10 mouse cellular contexts compared by ENCODE assay signal in the genomic region with DNA sequence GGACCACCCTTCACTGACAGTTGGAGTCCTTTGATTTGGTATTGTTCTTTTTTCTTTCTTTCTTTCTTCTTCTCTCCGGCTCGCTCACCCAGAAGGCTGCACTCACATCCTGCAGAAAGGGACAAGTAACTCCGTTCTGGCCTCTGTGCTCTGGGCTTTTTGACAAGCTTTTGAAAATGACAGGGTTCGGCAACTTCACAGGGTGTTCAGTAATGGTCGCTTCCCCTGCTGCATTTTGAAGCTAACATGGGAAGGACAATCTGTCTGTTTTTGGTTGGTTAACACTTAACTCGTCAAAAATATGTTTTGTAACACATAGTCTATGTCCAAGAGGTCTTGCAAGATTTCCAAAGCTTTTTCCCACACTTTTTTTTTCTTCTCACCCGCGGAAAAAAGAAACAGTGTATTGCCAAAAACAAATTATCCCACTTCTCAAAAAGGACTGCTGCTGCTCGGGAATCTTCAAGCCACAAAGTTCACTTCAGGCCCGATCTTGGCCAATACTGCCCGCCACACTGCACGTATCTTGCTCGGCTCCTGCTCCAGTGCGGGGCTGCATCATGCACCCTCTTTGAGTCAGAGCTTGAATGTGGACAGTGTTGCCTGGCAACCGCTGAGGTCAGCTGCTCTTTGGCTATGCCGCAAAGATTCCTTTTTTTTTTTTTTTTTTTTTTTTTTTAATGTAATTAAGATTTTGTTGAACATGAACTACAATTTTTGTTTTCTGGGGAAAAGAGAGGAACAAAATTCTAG.
A peak's percentile ranks its signal among the peaks of the same experiment; 100 is the strongest.
DNase-seq lines count a peak whose midpoint lies in the region; ATAC-seq lines count a peak whose summit lies in the region.
"Had no signal": no experiment of that assay in that cellular context is flagged by ENCODE, and none has a peak within 500 bp of the region (broad histone marks: within the 10 kb centered on the region; RNA-seq: fewer than 3 reads in every experiment).

No protein-coding gene starts in this region.

- WGBS in forebrain, embryonic 15.5 days, result 40% methylated on average over 16 of the region's 16 CpGs

- no peak overlapping the region for H3K9ac ChIP-seq in forebrain, embryonic 15.5 days (replicated peaks)
- H3K9ac ChIP-seq: limb, embryonic 15.5 days; stomach, embryonic 15.5 days had no signal

- DNase-seq in kidney, postnatal 10 days, result peak; percentile 21
- DNase-seq in kidney, adult 11 months, result no peak
- DNase-seq in adrenal gland, postnatal 14 days, result peak; percentile 43
- DNase-seq in lung, postnatal 36 days, result peak; percentile 46
- peak; percentile 9 for DNase-seq in testis, postnatal 14 days (ENCODE audit: low spot score)
- DNase-seq in natural killer cell, adult 2 months (ENCODE audit: low spot score in 2 of 2), result no peak
- DNase-seq in ovary, postnatal 36 days (ENCODE audit: low spot score), result no peak

- H3K9me3 ChIP-seq in forebrain, embryonic 15.5 days, result no peaks in the 10 kb centered on the region
- H3K9me3 ChIP-seq: limb, embryonic 15.5 days; stomach, embryonic 15.5 days had no signal

- no peaks in the 10 kb centered on the region for H3K4me1 ChIP-seq in forebrain, embryonic 15.5 days
- H3K4me1 ChIP-seq: limb, embryonic 15.5 days; stomach, embryonic 15.5 days had no signal

- no peak overlapping the region for H3K4me2 ChIP-seq in forebrain, embryonic 15.5 days (replicated peaks)
- H3K4me2 ChIP-seq: limb, embryonic 15.5 days; stomach, embryonic 15.5 days had no signal

- H3K4me3 ChIP-seq in forebrain, embryonic 15.5 days, result no peak overlapping the region
- H3K4me3 ChIP-seq: limb, embryonic 15.5 days; stomach, embryonic 15.5 days had no signal

- H3K36me3 ChIP-seq in forebrain, embryonic 15.5 days, result no peaks in the 10 kb centered on the region
- H3K36me3 ChIP-seq: limb, embryonic 15.5 days; stomach, embryonic 15.5 days had no signal

- H3K27ac ChIP-seq in forebrain, embryonic 15.5 days (replicated peaks), result no peak overlapping the region
- H3K27ac ChIP-seq: limb, embryonic 15.5 days; stomach, embryonic 15.5 days had no signal

- ATAC-seq in forebrain, embryonic 15.5 days (replicated peaks), result 0 out of 2 replicates have a peak, but pooled peaks have one; percentile 64

- no peaks in the 10 kb centered on the region for H3K27me3 ChIP-seq in forebrain, embryonic 15.5 days
- H3K27me3 ChIP-seq: limb, embryonic 15.5 days; stomach, embryonic 15.5 days had no signal

Comparison
In these comparisons a context has a peak if more than half of its experiments do, and no peak if none do; other contexts are left out.
1. DNase-seq: peak in kidney, postnatal 10 days (single experiment), adrenal gland, postnatal 14 days (single experiment), lung, postnatal 36 days (single experiment) and testis, postnatal 14 days (single experiment); none in kidney, adult 11 months (single experiment), natural killer cell, adult 2 months (0 of 2) and ovary, postnatal 36 days (single experiment).